Mouse (Mus musculus) kidney, embryonic 15.5 days (tissue): ENCODE data around the gene Acvr1c. TPM values are rescaled to one million over a fixed set of nuclear protein-coding genes. Genes with fewer than 3 reads are reported as not detected.

Source experiments
- ATAC-seq: fragments of 200-750 bp; cut with Nextera tagmentation; replicated peaks from 2 replicates; pipeline ENCODE4 v1.8.0; 2017; ENCODE audit warnings: moderate TSS enrichment; ENCODE audit not compliant: low FRiP score
- H3K27ac ChIP-seq: fragments of 300-500 bp; sonication (generic); 2 replicates; pipeline ENCODE4 v1.5.1; 2015; ENCODE audit warnings: mild to moderate bottlenecking, inconsistent platforms
- H3K27me3 ChIP-seq: fragments of 300-500 bp; sonication (generic); 2 replicates; pipeline ENCODE4 v1.6.1; 2015; ENCODE audit warnings: inconsistent platforms
- H3K36me3 ChIP-seq: fragments of 300-500 bp; sonication (generic); 2 replicates; pipeline ENCODE4 v1.6.1; 2015; ENCODE audit warnings: inconsistent platforms
- H3K4me1 ChIP-seq: fragments of 300-500 bp; sonication (generic); 2 replicates; pipeline ENCODE4 v1.6.1; 2015; ENCODE audit warnings: inconsistent platforms
- H3K4me2 ChIP-seq: fragments of 300-500 bp; sonication (generic); 2 replicates; pipeline ENCODE4 v1.6.1; 2015; ENCODE audit warnings: moderate library complexity, mild to moderate bottlenecking, inconsistent platforms
- H3K4me3 ChIP-seq: fragments of 300-500 bp; sonication (generic); replicated peaks from 2 replicates; pipeline ENCODE4 v1.5.1; 2015; ENCODE audit warnings: mild to moderate bottlenecking, inconsistent platforms
- H3K9ac ChIP-seq: fragments of 300-500 bp; sonication (generic); 2 replicates; pipeline ENCODE4 v1.6.1; 2015; ENCODE audit warnings: mild to moderate bottlenecking, inconsistent platforms
- H3K9me3 ChIP-seq: fragments of 300-500 bp; sonication (generic); replicated peaks from 2 replicates; pipeline ENCODE4 v1.6.1; 2016; ENCODE audit warnings: inconsistent platforms
- WGBS: fragments of 180-500 bp; shearing (Covaris S2); methylation state at CpG from one replicate; pipeline ENCODE4 v1.1.7; 2015; ENCODE audit warnings: mixed read lengths; 5-methylcytosine and 5-hydroxymethylcytosine counted together
- polyA plus RNA-seq: library from polyadenylated mRNA; unstranded; fragments of >200 nt; fragmentation: Nextera tagmentation; extraction: Ambion mirVana; gene quantifications from 2 replicates; pipeline ENCODE4 v1.2.1, GENCODE M21; 2015

Gene Acvr1c
- polyA plus RNA-seq, 1 experiment from 2014 or later = 0.34 TPM

DNA sequence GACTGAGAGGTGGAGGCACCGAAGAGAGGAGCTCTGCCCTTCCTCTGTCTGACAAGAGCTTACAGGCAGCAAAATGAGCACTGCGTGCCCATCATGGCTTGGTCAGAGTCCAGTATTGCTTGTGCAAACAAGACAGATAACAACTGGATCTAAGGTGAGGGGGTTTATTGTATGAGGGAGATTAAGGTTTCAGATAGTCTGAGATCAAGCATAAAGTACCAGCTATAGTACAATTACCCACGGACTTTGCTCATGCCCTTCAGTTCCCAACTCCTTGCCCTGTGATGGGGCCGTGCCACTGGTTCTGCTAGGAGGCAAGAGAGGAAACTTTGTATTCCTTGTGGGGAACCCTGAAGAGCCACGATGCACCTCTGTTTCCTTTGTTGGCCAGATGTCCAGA lies 78.5 kb downstream of the Acvr1c start:
- Histone ChIP-seq H3K27me3 (no peaks in the 10 kb centered on the region), H3K9ac (no peak overlapping the region), H3K4me1 (no peaks in the 10 kb centered on the region), H3K9me3 (no peaks in the 10 kb centered on the region), H3K4me2 (no peak overlapping the region), H3K36me3 (no peaks in the 10 kb centered on the region), H3K4me3 (no peak overlapping the region), H3K27ac (no peak overlapping the region)
- 82% methylated on average over 5 of the region's 5 CpGs for WGBS
- ATAC-seq = no peak

DNA sequence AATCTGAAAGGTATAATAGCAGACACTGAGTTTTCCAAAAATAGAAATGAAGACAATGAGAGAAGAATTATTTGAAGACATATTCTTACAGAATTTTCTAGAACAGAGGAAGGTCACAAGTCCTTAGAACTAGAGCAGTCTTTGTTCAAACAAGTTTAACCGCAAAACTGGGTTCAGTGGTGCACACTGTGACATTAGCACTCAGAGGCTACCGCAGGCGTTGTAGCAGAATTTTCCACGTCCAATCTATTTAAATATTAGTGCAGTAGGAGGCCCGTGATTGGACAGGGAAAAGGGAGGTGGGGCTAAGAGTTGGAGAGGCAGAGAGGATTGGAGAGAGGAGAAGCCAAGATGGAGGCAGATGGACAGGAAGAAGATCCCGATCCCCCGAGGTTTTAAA lies 81.2 kb downstream of the Acvr1c start:
- 93% methylated on average over 7 of the region's 7 CpGs for WGBS
- Histone ChIP-seq H3K4me1 (no peaks in the 10 kb centered on the region), H3K4me3 (no peak overlapping the region), H3K9ac (no peak overlapping the region), H3K27me3 (no peaks in the 10 kb centered on the region), H3K9me3 (no peaks in the 10 kb centered on the region), H3K27ac (no peak overlapping the region), H3K4me2 (no peak overlapping the region), H3K36me3 (no peaks in the 10 kb centered on the region)
- ATAC-seq = no peak

DNA sequence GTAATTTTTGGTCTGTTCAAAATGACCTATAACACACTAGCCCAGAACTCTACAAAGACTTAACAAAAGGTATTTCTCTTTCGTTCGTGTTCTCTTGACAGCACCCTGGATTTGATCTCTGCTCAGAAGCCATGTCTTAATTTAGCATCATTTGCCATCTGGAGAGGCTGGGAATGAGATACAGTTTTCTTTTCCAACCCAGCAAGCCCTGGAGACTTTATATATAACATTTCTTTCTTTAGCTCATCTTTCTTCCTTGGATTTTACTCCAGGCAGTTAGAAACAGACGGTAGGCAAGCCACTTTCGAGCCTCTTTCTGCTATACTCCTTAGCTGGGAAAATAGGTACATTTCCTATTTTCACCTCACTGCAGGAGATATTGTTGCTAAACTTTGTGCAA lies 117.1 kb downstream of the Acvr1c start:
- Histone ChIP-seq H3K4me3 (no peak overlapping the region), H3K4me2 (no peak overlapping the region), H3K9me3 (no peaks in the 10 kb centered on the region), H3K36me3 (no peaks in the 10 kb centered on the region), H3K9ac (no peak overlapping the region), H3K27ac (no peak overlapping the region), H3K27me3 (no peaks in the 10 kb centered on the region), H3K4me1 (no peaks in the 10 kb centered on the region)
- 85% methylated on average over 4 of the region's 4 CpGs for WGBS
- ATAC-seq = no peak

DNA sequence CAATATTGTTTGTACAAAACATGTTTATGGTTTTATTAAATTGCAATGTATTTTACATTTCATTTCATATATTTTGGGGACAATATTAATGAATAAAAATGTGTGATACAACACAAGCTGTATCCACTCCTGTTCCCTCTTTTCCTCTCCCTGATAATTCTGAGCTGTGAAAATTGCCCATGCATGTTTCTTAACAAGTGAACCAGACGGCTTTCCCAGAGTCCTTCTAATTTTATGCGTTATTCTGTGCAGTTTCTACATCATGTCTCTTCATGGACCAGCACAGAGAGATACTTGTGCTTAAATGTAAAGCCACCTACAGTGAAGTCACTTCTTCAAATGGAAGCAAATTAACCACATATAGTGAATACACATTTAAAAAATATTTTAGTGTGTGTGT lies 120.2 kb downstream of the Acvr1c start:
- ATAC-seq = no peak
- WGBS = 78% methylated on average over 2 of the region's 2 CpGs

More for the DNA sequence above, 120.2 kb downstream of the Acvr1c start:
- H3K27ac ChIP-seq = no peak overlapping the region
- H3K36me3 ChIP-seq = no peaks in the 10 kb centered on the region
- H3K4me3 ChIP-seq = no peak overlapping the region
- H3K9ac ChIP-seq = no peak overlapping the region
- H3K9me3 ChIP-seq = no peaks in the 10 kb centered on the region
- no peaks in the 10 kb centered on the region for H3K27me3 ChIP-seq
- no peaks in the 10 kb centered on the region for H3K4me1 ChIP-seq
- no peak overlapping the region for H3K4me2 ChIP-seq

Other genes with a start within 250 kb of the Acvr1c start
- 0.50 and 1.4 TPM in 2 replicates for gene Cytip, start 162.4 kb downstream of the Acvr1c start, polyA plus RNA-seq
- not detected in 2 replicates for gene Gm17409, start 112.2 kb upstream of the Acvr1c start, polyA plus RNA-seq
- 5.2 and 5.7 TPM in 2 replicates for gene Acvr1, start 209.3 kb upstream of the Acvr1c start, polyA plus RNA-seq
- gene Upp2, start 209.4 kb upstream of the Acvr1c start, polyA plus RNA-seq = 7.7 and 7.8 TPM in 2 replicates